Mouse (Mus musculus): ENCODE measurements around the gene Trim28.
A peak's percentile ranks its signal among the peaks of the same experiment; 100 is the strongest.

DNA sequence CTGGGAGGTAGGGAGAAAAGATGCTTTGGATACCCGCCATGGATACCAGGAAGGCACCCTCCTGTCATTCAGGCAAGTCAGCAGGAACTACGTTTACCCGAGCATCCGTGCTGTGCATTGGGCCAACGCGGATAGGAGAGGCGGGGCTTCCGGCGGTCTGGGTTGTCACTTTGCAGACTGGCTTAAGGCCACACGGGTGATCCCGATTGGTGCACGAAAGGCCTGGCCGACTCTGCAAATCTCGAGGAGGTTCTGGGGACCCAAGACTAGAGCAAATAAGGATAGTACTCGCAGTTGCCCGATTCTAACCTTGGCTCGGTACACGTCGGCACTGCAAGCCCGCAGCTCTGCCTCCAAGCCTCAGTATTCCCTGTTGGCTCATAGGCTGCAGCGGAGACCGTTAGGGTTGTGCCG is 33.2 kb upstream of the Trim28 start, which contains the start of gene Zfp324:
- no peak for TF ChIP-seq CTCF (IDR thresholded peaks at IDR 0.05; ENCODE audit: control insufficient read depth, insufficient read depth, insufficient replicate concordance, low read depth, low read length)
- peak; percentile 60 for TF ChIP-seq POLR2A (IDR thresholded peaks at IDR 0.05; ENCODE audit: control insufficient read depth, low read depth, low read length)

Measured in testis, adult 2 months (tissue).